ENCODE assay signal across 16 mouse cellular contexts in genomic region chr8:121875045-121875444, GRCm38 (mm10). TPM values are rescaled to one million over a fixed set of nuclear protein-coding genes. Genes with fewer than 3 reads are reported as not detected.
DNase-seq lines count a peak whose midpoint lies in the region; ATAC-seq and TF ChIP-seq lines count a peak whose summit lies in the region.
"Had no signal": no experiment of that assay in that cellular context is flagged by ENCODE, and none has a peak within 500 bp of the region (broad histone marks: within the 10 kb centered on the region; RNA-seq: fewer than 3 reads in every experiment).

No protein-coding gene starts in this region.

- TF ChIP-seq CTCF in stomach, postnatal 0 days (IDR thresholded peaks at IDR 0.05; ENCODE audit: low read depth): no peak

- no peak for TF ChIP-seq EP300 in stomach, postnatal 0 days (optimal IDR thresholded peaks at IDR 0.05)

- H3K27ac ChIP-seq in embryonic facial prominence, embryonic 13.5 days: peak overlapping the region; percentile 44
- no peak overlapping the region for H3K27ac ChIP-seq in embryonic facial prominence, embryonic 10.5 days (replicated peaks)
- H3K27ac ChIP-seq in intestine, embryonic 14.5 days (ENCODE audit: low read depth): peak overlapping the region; percentile 34
- H3K27ac ChIP-seq in intestine, embryonic 16.5 days (ENCODE audit: low read length): no peak overlapping the region
- no peak overlapping the region for H3K27ac ChIP-seq in lung, embryonic 16.5 days (ENCODE audit: low read length)
- H3K27ac ChIP-seq in stomach, postnatal 0 days (replicated peaks): 0 out of 2 replicates have a peak overlapping the region, but pooled peaks have one; percentile 13
- H3K27ac ChIP-seq: gastrocnemius, adult 2 months; hindbrain, embryonic 10.5 days; midbrain, embryonic 15.5 days had no signal

- H3K36me3 ChIP-seq in embryonic facial prominence, embryonic 13.5 days: no peaks in the 10 kb centered on the region
- no peaks in the 10 kb centered on the region for H3K36me3 ChIP-seq in embryonic facial prominence, embryonic 10.5 days (replicated peaks)
- H3K36me3 ChIP-seq in intestine, embryonic 14.5 days (ENCODE audit: control insufficient read depth, insufficient read depth, low read length): no peaks in the 10 kb centered on the region
- no peaks in the 10 kb centered on the region for H3K36me3 ChIP-seq in intestine, embryonic 16.5 days (ENCODE audit: control insufficient read depth, insufficient read depth, low read length)
- H3K36me3 ChIP-seq in lung, embryonic 16.5 days (ENCODE audit: control insufficient read depth, insufficient read depth, low read length): no peaks in the 10 kb centered on the region
- no peaks in the 10 kb centered on the region for H3K36me3 ChIP-seq in stomach, postnatal 0 days (ENCODE audit: control insufficient read depth, insufficient read depth, low read length)
- H3K36me3 ChIP-seq: midbrain, embryonic 15.5 days had no signal

- H3K27me3 ChIP-seq in embryonic facial prominence, embryonic 13.5 days: no peaks in the 10 kb centered on the region
- peaks cover 12% of the 10 kb centered on the region; the same call in 1 of the 2 replicates for H3K27me3 ChIP-seq in embryonic facial prominence, embryonic 10.5 days (replicated peaks; ENCODE audit: low read depth, poor library complexity, severe bottlenecking)
- H3K27me3 ChIP-seq in intestine, embryonic 14.5 days (replicated peaks; ENCODE audit: control insufficient read depth, insufficient read depth, low read length): no peaks in the 10 kb centered on the region
- no peaks in the 10 kb centered on the region for H3K27me3 ChIP-seq in intestine, embryonic 16.5 days (replicated peaks; ENCODE audit: control insufficient read depth, insufficient read depth, low read length)
- H3K27me3 ChIP-seq in lung, embryonic 16.5 days (ENCODE audit: control insufficient read depth, insufficient read depth, low read depth, low read length): no peaks in the 10 kb centered on the region
- no peaks in the 10 kb centered on the region for H3K27me3 ChIP-seq in stomach, postnatal 0 days (ENCODE audit: control insufficient read depth, insufficient read depth, low read length)
- H3K27me3 ChIP-seq: midbrain, embryonic 15.5 days had no signal

- H3K4me1 ChIP-seq in embryonic facial prominence, embryonic 13.5 days: peaks cover 26% of the 10 kb centered on the region
- peaks cover 25% of the 10 kb centered on the region for H3K4me1 ChIP-seq in embryonic facial prominence, embryonic 10.5 days
- H3K4me1 ChIP-seq in intestine, embryonic 14.5 days (replicated peaks; ENCODE audit: control insufficient read depth, insufficient read depth, low read length): peaks cover 29% of the 10 kb centered on the region
- H3K4me1 ChIP-seq in intestine, embryonic 16.5 days (ENCODE audit: control insufficient read depth, insufficient read depth, low read length): peaks cover 24% of the 10 kb centered on the region
- peaks cover 7% of the 10 kb centered on the region for H3K4me1 ChIP-seq in lung, embryonic 16.5 days (replicated peaks; ENCODE audit: control insufficient read depth, insufficient read depth, low read length)
- no peaks in the 10 kb centered on the region; the same call in 1 of the 2 replicates for H3K4me1 ChIP-seq in stomach, postnatal 0 days (replicated peaks; ENCODE audit: control insufficient read depth, insufficient read depth)

- H3K9ac ChIP-seq in embryonic facial prominence, embryonic 13.5 days: no peak overlapping the region
- H3K9ac ChIP-seq in intestine, embryonic 14.5 days (ENCODE audit: low read length): no peak overlapping the region
- H3K9ac ChIP-seq in intestine, embryonic 16.5 days (ENCODE audit: low read depth, low read length): no peak overlapping the region
- 0 out of 2 replicates have a peak overlapping the region, but pooled peaks have one; percentile 4 for H3K9ac ChIP-seq in lung, embryonic 16.5 days (ENCODE audit: low read length)
- no peak overlapping the region for H3K9ac ChIP-seq in stomach, postnatal 0 days (ENCODE audit: low read length)
- H3K9ac ChIP-seq: midbrain, embryonic 15.5 days had no signal

- no peak overlapping the region for H3K4me2 ChIP-seq in embryonic facial prominence, embryonic 13.5 days
- H3K4me2 ChIP-seq in intestine, embryonic 14.5 days (ENCODE audit: low read length): no peak overlapping the region
- no peak overlapping the region for H3K4me2 ChIP-seq in intestine, embryonic 16.5 days (ENCODE audit: low read depth, low read length)
- H3K4me2 ChIP-seq in lung, embryonic 16.5 days (ENCODE audit: low read depth, low read length): no peak overlapping the region
- H3K4me2 ChIP-seq in stomach, postnatal 0 days (replicated peaks; ENCODE audit: low read depth): no peak overlapping the region
- H3K4me2 ChIP-seq: midbrain, embryonic 15.5 days had no signal

- no peaks in the 10 kb centered on the region for H3K9me3 ChIP-seq in embryonic facial prominence, embryonic 13.5 days
- no peaks in the 10 kb centered on the region for H3K9me3 ChIP-seq in embryonic facial prominence, embryonic 10.5 days
- H3K9me3 ChIP-seq in intestine, embryonic 14.5 days (ENCODE audit: control insufficient read depth, low read length): no peaks in the 10 kb centered on the region
- H3K9me3 ChIP-seq in intestine, embryonic 16.5 days (ENCODE audit: control insufficient read depth, low read length): no peaks in the 10 kb centered on the region
- no peaks in the 10 kb centered on the region for H3K9me3 ChIP-seq in lung, embryonic 16.5 days (ENCODE audit: control insufficient read depth, low read length)
- H3K9me3 ChIP-seq in stomach, postnatal 0 days (ENCODE audit: control insufficient read depth, low read length): no peaks in the 10 kb centered on the region
- H3K9me3 ChIP-seq: hindbrain, embryonic 10.5 days; midbrain, embryonic 15.5 days had no signal

- no peak for ATAC-seq in embryonic facial prominence, embryonic 13.5 days (ENCODE audit: insufficient number of reproducible peaks, insufficient read depth, low FRiP score, low TSS enrichment, low read depth)
- peak; percentile 28; the same call in 1 of the 2 replicates for ATAC-seq in intestine, embryonic 14.5 days (replicated peaks; ENCODE audit: low FRiP score, low TSS enrichment, low read depth)
- no peak for ATAC-seq in intestine, embryonic 16.5 days
- ATAC-seq in lung, embryonic 16.5 days (ENCODE audit: low read depth): no peak
- ATAC-seq in stomach, postnatal 0 days (ENCODE audit: low FRiP score, low TSS enrichment): no peak
- ATAC-seq: midbrain, embryonic 15.5 days had no signal

- WGBS in embryonic facial prominence, embryonic 13.5 days: 54% methylated on average over 3 of the region's 3 CpGs
- 81% methylated on average over 3 of the region's 3 CpGs for WGBS in embryonic facial prominence, embryonic 10.5 days
- WGBS in intestine, embryonic 14.5 days: 38% methylated on average over 3 of the region's 3 CpGs
- 53% methylated on average over 3 of the region's 3 CpGs for WGBS in intestine, embryonic 16.5 days
- 53% methylated on average over 3 of the region's 3 CpGs for WGBS in lung, embryonic 16.5 days
- 29% methylated on average over 3 of the region's 3 CpGs for WGBS in stomach, postnatal 0 days

- DNase-seq in embryonic facial prominence, embryonic 10.5 days (ENCODE audit: low spot score): no peak
- DNase-seq in intestine, embryonic 14.5 days (ENCODE audit: low spot score): no peak
- no peak for DNase-seq in lung, postnatal 25 days (ENCODE audit: low spot score)
- no peak for DNase-seq in stomach, postnatal 0 days (ENCODE audit: low spot score)
- DNase-seq in layer of hippocampus, adult 9-11 months: no peak
- DNase-seq: adrenal gland, postnatal 36 days; cerebellum, adult 11 months; gastrocnemius, adult 2 months; left cerebral cortex, postnatal 4 days; lung, postnatal 36 days; right cerebral cortex, postnatal 25 days had no signal

- H3K4me3 ChIP-seq in embryonic facial prominence, embryonic 13.5 days: no peak overlapping the region
- no peak overlapping the region for H3K4me3 ChIP-seq in embryonic facial prominence, embryonic 10.5 days
- H3K4me3 ChIP-seq in intestine, embryonic 14.5 days (ENCODE audit: low read depth, low read length): no peak overlapping the region
- no peak overlapping the region for H3K4me3 ChIP-seq in intestine, embryonic 16.5 days (ENCODE audit: low read length)
- no peak overlapping the region for H3K4me3 ChIP-seq in lung, embryonic 16.5 days (ENCODE audit: low read length)
- H3K4me3 ChIP-seq in stomach, postnatal 0 days (ENCODE audit: low read depth, low read length): no peak overlapping the region
- H3K4me3 ChIP-seq: gastrocnemius, adult 2 months; hindbrain, embryonic 10.5 days; midbrain, embryonic 15.5 days had no signal

RNA-seq across cellular contexts. Expression of gene Slc7a5, which starts 32.4 kb away (rescaled TPM):
- polyA plus RNA-seq in embryonic facial prominence, embryonic 13.5 days (2015; fragmentation: Nextera tagmentation; extraction: Ambion mirVana): 16.1 and 18.3 TPM in 2 replicates
- polyA plus RNA-seq in embryonic facial prominence, embryonic 10.5 days (2016; fragmentation: Nextera tagmentation; extraction: Ambion mirVana): 18.7 and 21.0 TPM in 2 replicates
- polyA plus RNA-seq in intestine, embryonic 14.5 days (2014; fragmentation: Nextera tagmentation; extraction: Ambion mirVana): 19.8 and 26.4 TPM in 2 replicates
- polyA plus RNA-seq in intestine, embryonic 16.5 days (2015; fragmentation: Nextera tagmentation; extraction: Ambion mirVana): 11.6 and 12.5 TPM in 2 replicates
- 10.4 and 10.7 TPM in 2 replicates for polyA plus RNA-seq in lung, embryonic 16.5 days (2015; fragmentation: Nextera tagmentation; extraction: Ambion mirVana)
- 8.9 and 9.3 TPM in 2 replicates for polyA plus RNA-seq in stomach, postnatal 0 days (2015; fragmentation: Nextera tagmentation; extraction: Ambion mirVana)

RNA-seq across cellular contexts. Expression of gene Klhdc4, which starts 45.7 kb away (rescaled TPM):
- polyA plus RNA-seq in embryonic facial prominence, embryonic 13.5 days (2015; fragmentation: Nextera tagmentation; extraction: Ambion mirVana): 36.8 and 41.2 TPM in 2 replicates
- polyA plus RNA-seq in embryonic facial prominence, embryonic 10.5 days (2016; fragmentation: Nextera tagmentation; extraction: Ambion mirVana): 67.3 and 71.2 TPM in 2 replicates
- 43.7 and 45.3 TPM in 2 replicates for polyA plus RNA-seq in intestine, embryonic 14.5 days (2014; fragmentation: Nextera tagmentation; extraction: Ambion mirVana)
- 35.5 and 38.8 TPM in 2 replicates for polyA plus RNA-seq in intestine, embryonic 16.5 days (2015; fragmentation: Nextera tagmentation; extraction: Ambion mirVana)
- polyA plus RNA-seq in lung, embryonic 16.5 days (2015; fragmentation: Nextera tagmentation; extraction: Ambion mirVana): 33.2 and 34.6 TPM in 2 replicates
- 13.7 and 14.7 TPM in 2 replicates for polyA plus RNA-seq in stomach, postnatal 0 days (2015; fragmentation: Nextera tagmentation; extraction: Ambion mirVana)

Comparison
In these comparisons a context has a peak if more than half of its experiments do, and no peak if none do; other contexts are left out.
1. H3K27ac ChIP-seq: peak in embryonic facial prominence, embryonic 13.5 days (single experiment), intestine, embryonic 14.5 days (single experiment) and stomach, postnatal 0 days (single experiment); none in embryonic facial prominence, embryonic 10.5 days (single experiment), intestine, embryonic 16.5 days (single experiment) and lung, embryonic 16.5 days (single experiment).